Mouse (Mus musculus) B cell, adult 67 days (primary cell): ENCODE measurements around the gene Ficd. TPM values are rescaled to one million over a fixed set of nuclear protein-coding genes. Genes with fewer than 3 reads are reported as not detected.

Source experiments
- total RNA-seq, 2 experiments: library from RNA; stranded (reverse); gene quantifications; 4 replicates each; pipeline ENCODE4 v1.2.4; 2023

Gene Ficd
- 1 to 10 TPM; 6.1 to 9.5 TPM for total RNA-seq

DNA sequence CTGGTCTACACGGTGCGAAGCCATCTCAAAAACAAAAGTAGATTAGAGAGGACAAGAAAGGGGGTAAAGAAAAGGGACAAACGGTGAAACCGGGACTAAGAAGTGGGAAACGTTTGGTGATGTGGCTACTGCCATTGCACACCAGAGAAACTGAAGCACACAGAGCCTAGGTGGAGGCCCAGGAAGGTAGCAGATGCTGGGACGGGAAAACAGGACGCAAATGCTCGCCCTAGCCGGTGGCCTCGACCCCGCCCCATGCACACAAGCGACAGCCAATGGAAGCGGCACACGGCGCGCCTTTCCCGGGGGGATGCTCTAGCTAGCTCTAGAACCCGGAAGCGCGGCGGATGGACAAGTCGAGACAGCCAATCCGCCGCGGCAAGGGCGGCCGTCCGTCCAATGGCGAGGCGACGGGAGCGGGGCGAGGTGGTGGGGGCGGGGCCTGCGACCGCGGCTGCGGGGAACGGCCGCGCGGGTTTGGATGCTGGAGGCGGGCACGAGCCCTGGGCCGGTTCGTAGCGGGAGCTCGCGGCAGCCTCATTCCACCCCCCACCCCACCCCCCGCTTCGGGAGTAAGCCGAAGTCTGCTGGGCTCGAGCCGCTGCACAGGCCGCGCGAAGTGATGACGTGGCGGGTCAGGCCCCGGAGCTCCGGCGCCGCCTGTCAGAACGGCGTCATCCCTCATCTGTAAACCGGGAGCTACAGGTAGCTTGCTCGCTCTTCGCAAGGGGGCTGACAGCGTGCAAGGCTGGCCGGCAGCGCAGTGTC is at the start of gene Ficd:
Gene Ficd, plus strand, starts transcription at position 459 of the 768 bp plus-strand sequence.

DNA sequence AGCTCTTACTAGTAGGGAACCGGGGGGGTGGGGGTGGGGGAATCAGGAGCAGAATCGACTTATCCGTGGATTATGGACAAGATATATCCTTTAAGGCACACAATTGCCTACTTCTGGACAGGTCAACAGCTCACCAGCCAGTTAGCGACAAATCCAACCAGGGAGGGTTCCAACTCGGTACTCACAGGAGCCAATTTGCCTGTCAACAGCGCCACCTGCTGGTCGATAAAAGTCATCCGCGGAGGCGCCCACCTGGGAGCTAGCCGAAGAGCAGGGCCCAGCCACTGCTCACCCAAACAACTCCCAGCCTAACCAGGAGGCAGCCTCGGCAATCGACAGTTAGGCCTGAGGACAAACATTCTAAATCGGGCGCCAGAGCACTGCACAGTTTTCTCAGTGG is 11.2 kb upstream of the Ficd start, which contains the start of gene 1700069L16Rik:
Gene 1700069L16Rik, minus strand, starts transcription at position 327 of the 400 bp plus-strand sequence.

GRCm38 (mm10) chr5:113772450-113772895 is 36.9 kb downstream of the Ficd start, which contains the start of the genes Sart3 and Iscu:
TSS of gene Sart3 (minus strand) at chr5:113772510.
TSS of gene Iscu (plus strand) at chr5:113772748.

Other genes with a start within 250 kb of the Ficd start
- under 1 TPM; 0.21 to 0.38 TPM for gene Wscd2, start 245.5 kb upstream of the Ficd start, total RNA-seq
- under 1 TPM; 0.71 to 0.81 TPM for gene Cmklr1, start 85.4 kb upstream of the Ficd start, total RNA-seq
- gene 1700069L16Rik, start 11.0 kb upstream of the Ficd start, total RNA-seq, result not detected
- 10 to 100 TPM; 74.5 to 82.6 TPM for gene Sart3, start 36.7 kb downstream of the Ficd start, total RNA-seq
- 10 to 100 TPM; 60.0 to 61.4 TPM for gene Iscu, start 36.9 kb downstream of the Ficd start, total RNA-seq
- gene Tmem119, start 64.7 kb downstream of the Ficd start, total RNA-seq, result not detected
- gene Selplg, start 96.8 kb downstream of the Ficd start, total RNA-seq, result 10 to 100 TPM; 50.5 to 59.7 TPM
- 10 to 100 TPM; 43.3 to 49.0 TPM for gene Coro1c, start 173.0 kb downstream of the Ficd start, total RNA-seq